Mouse (Mus musculus) heart, embryonic 13.5 days (tissue): Measurements from ENCODE around the gene Snn. TPM values are rescaled to one million over a fixed set of nuclear protein-coding genes. Genes with fewer than 3 reads are reported as not detected.

Experiments
- ATAC-seq: fragments of 200-750 bp; cut with Nextera tagmentation; 2 replicates; pipeline ENCODE4 v1.8.0; 2017; ENCODE audit warnings: moderate TSS enrichment; ENCODE audit not compliant: insufficient number of reproducible peaks, low FRiP score, low TSS enrichment; ENCODE audit errors: extremely low read depth
- H3K27ac ChIP-seq: fragments of 300-500 bp; sonication (generic); replicated peaks from 2 replicates; pipeline ENCODE4 v1.5.1; 2015; ENCODE audit warnings: moderate library complexity, mild to moderate bottlenecking, inconsistent platforms
- H3K27me3 ChIP-seq: fragments of 300-500 bp; sonication (generic); replicated peaks from 2 replicates; pipeline ENCODE4 v1.6.1; 2015; ENCODE audit warnings: mild to moderate bottlenecking, inconsistent platforms
- H3K36me3 ChIP-seq: fragments of 300-500 bp; sonication (generic); 2 replicates; pipeline ENCODE4 v1.6.1; 2015; ENCODE audit warnings: mild to moderate bottlenecking, inconsistent platforms
- H3K4me1 ChIP-seq: fragments of 300-500 bp; sonication (generic); 2 replicates; pipeline ENCODE4 v1.6.1; 2015; ENCODE audit warnings: inconsistent platforms
- H3K4me2 ChIP-seq: fragments of 300-500 bp; sonication (generic); 2 replicates; pipeline ENCODE4 v1.6.1; 2015; ENCODE audit warnings: inconsistent platforms, mild to moderate bottlenecking, moderate library complexity
- H3K4me3 ChIP-seq: fragments of 300-500 bp; sonication (generic); 2 replicates; pipeline ENCODE4 v1.5.1; 2015; ENCODE audit warnings: moderate library complexity, mild to moderate bottlenecking, inconsistent platforms
- H3K9ac ChIP-seq: fragments of 300-500 bp; sonication (generic); 2 replicates; pipeline ENCODE4 v1.6.1; 2015; ENCODE audit warnings: inconsistent platforms, mild to moderate bottlenecking, moderate library complexity
- H3K9me3 ChIP-seq: fragments of 300-500 bp; sonication (generic); 2 replicates; pipeline ENCODE4 v1.6.1; 2016; ENCODE audit warnings: inconsistent platforms
- WGBS: fragments of 180-500 bp; shearing (Covaris S2); methylation state at CpG from one replicate; pipeline ENCODE4 v1.1.7; 2015; ENCODE audit warnings: mixed read lengths; 5-methylcytosine and 5-hydroxymethylcytosine counted together
- polyA plus RNA-seq: library from polyadenylated mRNA; unstranded; fragments of >200 nt; fragmentation: Nextera tagmentation; extraction: Ambion mirVana; gene quantifications from 2 replicates; pipeline ENCODE4 v1.2.1, GENCODE M21; 2015

Snn gene
- polyA plus RNA-seq, 1 experiment from 2014 or later: 40.1 TPM

DNA sequence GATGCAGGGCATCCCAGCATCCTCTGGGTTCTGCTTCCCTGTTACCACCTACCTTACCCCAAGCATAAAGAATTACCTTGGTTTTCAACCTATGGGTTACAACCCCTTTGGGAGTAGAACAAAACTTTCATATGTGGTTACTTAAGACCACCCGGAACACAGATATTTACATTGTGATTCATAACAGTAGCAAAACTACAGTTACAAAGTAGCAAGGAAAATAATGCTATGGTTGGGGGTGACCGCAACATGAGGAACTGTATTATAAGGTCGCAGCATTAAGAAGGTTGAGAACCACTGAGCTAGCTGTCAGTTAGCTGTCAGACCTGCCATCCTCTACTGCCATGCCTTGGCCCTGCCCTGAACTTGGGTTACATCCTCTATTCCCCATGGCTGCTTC, 7.9 kb downstream of the Snn start:
- no peaks in the 10 kb centered on the region for H3K9me3 ChIP-seq
- peak overlapping the region; percentile 89; the same call in 1 of the 2 replicates for H3K4me3 ChIP-seq
- H3K36me3 ChIP-seq: peaks cover 29% of the 10 kb centered on the region
- H3K27me3 ChIP-seq: no peaks in the 10 kb centered on the region
- peaks cover 83% of the 10 kb centered on the region for H3K4me1 ChIP-seq
- WGBS: 84% methylated on average over 3 of the region's 3 CpGs
- peak overlapping the region; percentile 58 for H3K27ac ChIP-seq
- peak overlapping the region; percentile 76 for H3K4me2 ChIP-seq
- no peak for ATAC-seq
- peak overlapping the region; percentile 50; the same call in 1 of the 2 replicates for H3K9ac ChIP-seq

DNA sequence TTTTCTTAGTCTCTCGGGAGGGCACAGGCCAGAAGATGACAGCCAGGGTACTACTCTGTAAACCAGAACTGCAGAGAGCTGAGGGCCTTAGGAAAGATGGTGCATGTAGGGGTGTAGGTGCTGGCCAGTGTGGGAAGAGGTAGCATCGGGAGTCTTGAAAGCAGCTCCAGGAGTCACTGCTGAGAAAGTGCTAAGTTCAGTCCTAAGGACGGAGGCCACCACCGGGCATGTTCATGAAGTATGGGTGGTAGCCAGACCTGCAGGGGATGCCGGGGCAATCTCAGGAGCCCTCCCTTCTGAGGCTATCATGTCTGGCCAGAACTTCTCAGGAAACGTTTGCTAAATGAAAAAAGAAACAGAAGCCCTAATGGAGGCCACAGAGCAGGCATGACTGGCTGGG, 8.5 kb downstream of the Snn start:
- 53% methylated on average over 6 of the region's 6 CpGs for WGBS
- no peaks in the 10 kb centered on the region for H3K27me3 ChIP-seq
- H3K9ac ChIP-seq: peak overlapping the region; percentile 50
- peak overlapping the region; percentile 58 for H3K27ac ChIP-seq
- H3K4me1 ChIP-seq: peaks cover 77% of the 10 kb centered on the region
- peak overlapping the region; percentile 10; the same call in 1 of the 2 replicates for H3K4me3 ChIP-seq
- H3K36me3 ChIP-seq: peaks cover 36% of the 10 kb centered on the region
- H3K9me3 ChIP-seq: no peaks in the 10 kb centered on the region
- H3K4me2 ChIP-seq: peak overlapping the region; percentile 76
- no peak for ATAC-seq

- ATAC-seq: no peak
- Histone ChIP-seq H3K9ac (no peak overlapping the region; the same call in 1 of the 2 replicates), H3K4me3 (no peak overlapping the region), H3K4me2 (peak overlapping the region; percentile 76), H3K4me1 (peaks cover 71% of the 10 kb centered on the region), H3K9me3 (no peaks in the 10 kb centered on the region), H3K27ac (peak overlapping the region; percentile 58), H3K36me3 (peaks cover 41% of the 10 kb centered on the region), H3K27me3 (no peaks in the 10 kb centered on the region)
- WGBS: 63% methylated on average over 7 of the region's 7 CpGs
These were observed 9.1 kb downstream of the Snn start for GRCm38 (mm10) chr16:11069710-11070420.

DNA sequence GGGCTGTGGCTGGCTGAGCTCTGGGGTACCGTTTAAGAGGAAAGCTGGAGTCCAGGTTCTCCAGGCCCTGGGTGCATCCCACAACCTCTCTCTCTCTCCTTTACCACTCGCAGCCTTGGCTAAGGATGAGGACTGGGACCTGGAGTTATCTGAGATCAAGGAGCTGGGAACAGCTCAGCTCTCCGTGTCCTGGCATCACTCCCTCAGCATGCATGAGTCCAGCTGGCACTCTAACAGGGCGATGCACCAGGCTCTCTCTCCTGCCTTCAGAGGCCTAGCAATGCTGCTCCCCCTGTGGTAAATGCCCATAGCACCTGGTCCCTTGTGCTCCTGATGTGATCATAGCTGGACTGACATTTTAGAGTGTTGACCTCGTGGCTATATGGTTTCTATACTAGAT, 10.4 kb downstream of the Snn start:
- Histone ChIP-seq H3K4me3 (no peak overlapping the region), H3K27me3 (no peaks in the 10 kb centered on the region), H3K27ac (no peak overlapping the region), H3K4me1 (peaks cover 61% of the 10 kb centered on the region), H3K4me2 (no peak overlapping the region), H3K9me3 (no peaks in the 10 kb centered on the region), H3K36me3 (peaks cover 55% of the 10 kb centered on the region), H3K9ac (no peak overlapping the region)
- WGBS: 74% methylated on average over 5 of the region's 5 CpGs
- no peak for ATAC-seq

DNA sequence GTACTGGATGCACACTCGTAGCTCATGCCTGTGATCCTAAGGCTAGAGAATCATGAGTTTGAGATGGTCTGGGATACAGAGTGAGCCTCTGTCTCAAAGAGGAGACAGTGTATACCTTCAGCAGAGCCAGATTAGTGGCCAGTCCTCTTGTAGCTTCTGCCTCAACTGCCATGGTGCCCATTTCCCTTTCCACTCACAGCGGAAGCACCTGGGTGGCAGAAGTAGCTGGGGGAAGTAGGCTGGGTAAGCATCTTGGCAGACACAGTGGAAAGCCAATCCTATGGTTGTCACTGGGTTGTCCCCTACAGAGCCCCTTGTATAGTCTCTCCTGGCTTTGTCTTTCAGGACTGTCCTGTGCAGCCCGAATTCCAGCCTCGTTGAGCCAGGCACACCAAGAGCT, 11.1 kb downstream of the Snn start:
- Histone ChIP-seq H3K27ac (no peak overlapping the region), H3K9me3 (no peaks in the 10 kb centered on the region), H3K9ac (no peak overlapping the region), H3K27me3 (no peaks in the 10 kb centered on the region), H3K36me3 (peaks cover 62% of the 10 kb centered on the region), H3K4me1 (peaks cover 61% of the 10 kb centered on the region), H3K4me2 (no peak overlapping the region), H3K4me3 (no peak overlapping the region)
- WGBS: 89% methylated on average over 4 of the region's 4 CpGs
- ATAC-seq: no peak

GRCm38 (mm10) chr16:11072454-11072853, 11.7 kb downstream of the Snn start:
- Histone ChIP-seq H3K27me3 (no peaks in the 10 kb centered on the region), H3K4me2 (no peak overlapping the region), H3K36me3 (peaks cover 66% of the 10 kb centered on the region), H3K4me1 (peaks cover 56% of the 10 kb centered on the region), H3K4me3 (no peak overlapping the region), H3K27ac (no peak overlapping the region), H3K9me3 (no peaks in the 10 kb centered on the region), H3K9ac (no peak overlapping the region)
- 75% methylated on average over 8 of the region's 8 CpGs for WGBS
- ATAC-seq: no peak

DNA sequence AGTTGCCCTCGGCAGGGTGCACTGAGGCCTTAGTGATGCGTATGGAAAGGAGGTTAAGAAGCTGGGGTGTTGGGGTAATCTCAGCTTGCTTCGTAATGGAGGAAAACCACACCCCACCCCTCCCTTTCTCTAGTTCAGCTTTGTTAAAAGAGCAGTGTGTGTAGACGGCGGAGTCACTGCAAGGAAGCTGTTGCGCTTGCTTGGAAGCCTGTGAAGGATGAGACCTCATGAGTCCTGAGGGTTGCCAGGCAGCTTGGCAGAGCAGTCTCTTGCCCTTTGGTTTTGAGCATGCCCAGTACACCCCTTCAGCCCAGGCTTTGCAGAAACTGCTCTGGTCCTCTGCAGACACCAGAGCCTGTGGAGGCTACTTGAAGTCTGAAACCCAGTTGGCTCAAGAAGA, 12.3 kb downstream of the Snn start:
- Histone ChIP-seq H3K4me3 (no peak overlapping the region), H3K27ac (no peak overlapping the region), H3K9me3 (no peaks in the 10 kb centered on the region), H3K4me2 (no peak overlapping the region), H3K27me3 (no peaks in the 10 kb centered on the region), H3K36me3 (peaks cover 72% of the 10 kb centered on the region), H3K9ac (no peak overlapping the region), H3K4me1 (peaks cover 56% of the 10 kb centered on the region)
- no peak for ATAC-seq
- WGBS: 78% methylated on average over 6 of the region's 6 CpGs

DNA sequence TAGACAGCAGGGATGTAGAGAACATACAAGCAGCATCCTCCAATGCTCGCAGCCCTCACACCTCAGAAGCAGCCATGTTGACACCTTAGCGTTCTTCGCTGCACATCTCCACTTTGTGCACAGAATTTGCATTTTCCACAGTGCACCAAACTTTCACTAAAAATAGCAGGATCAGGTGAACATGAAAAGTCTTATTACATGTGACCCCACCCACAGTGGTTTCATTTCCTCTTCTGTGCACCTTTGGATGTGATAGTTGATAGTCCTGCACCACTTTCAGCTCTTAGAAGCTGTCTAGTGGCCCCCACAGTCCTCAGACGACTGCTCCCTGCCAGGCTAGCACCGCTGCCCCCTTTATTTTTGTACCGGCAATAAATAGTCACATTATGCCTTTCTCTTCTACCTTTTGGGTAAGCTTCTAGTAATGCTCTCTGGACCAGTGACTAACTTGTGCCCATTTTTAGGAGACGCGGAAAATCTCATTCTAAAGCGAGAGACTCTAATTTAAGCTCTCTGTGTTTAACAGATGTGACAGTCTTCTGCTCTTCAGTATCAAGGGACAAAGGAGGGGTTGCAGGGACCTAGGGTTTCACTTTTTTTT, 17.0 kb downstream of the Snn start:
- Histone ChIP-seq H3K27ac (peak overlapping the region; percentile 39; the same call in 1 of the 2 replicates), H3K4me3 (no peak overlapping the region), H3K4me2 (no peak overlapping the region), H3K27me3 (no peaks in the 10 kb centered on the region), H3K9ac (no peak overlapping the region), H3K9me3 (no peaks in the 10 kb centered on the region), H3K36me3 (peaks cover 98% of the 10 kb centered on the region), H3K4me1 (peaks cover 21% of the 10 kb centered on the region)
- no peak for ATAC-seq
- 81% methylated on average over 9 of the region's 9 CpGs for WGBS

GRCm38 (mm10) chr16:11078216-11078869, 17.6 kb downstream of the Snn start:
- no peak for ATAC-seq
- peaks cover 15% of the 10 kb centered on the region for H3K4me1 ChIP-seq
- WGBS: 49% methylated on average over 3 of the region's 3 CpGs
- H3K36me3 ChIP-seq: peaks cover 98% of the 10 kb centered on the region
- H3K4me2 ChIP-seq: no peak overlapping the region
- H3K9me3 ChIP-seq: no peaks in the 10 kb centered on the region
- H3K27me3 ChIP-seq: no peaks in the 10 kb centered on the region
- H3K4me3 ChIP-seq: no peak overlapping the region
- no peak overlapping the region for H3K9ac ChIP-seq
- H3K27ac ChIP-seq: peak overlapping the region; percentile 39; the same call in 1 of the 2 replicates

DNA sequence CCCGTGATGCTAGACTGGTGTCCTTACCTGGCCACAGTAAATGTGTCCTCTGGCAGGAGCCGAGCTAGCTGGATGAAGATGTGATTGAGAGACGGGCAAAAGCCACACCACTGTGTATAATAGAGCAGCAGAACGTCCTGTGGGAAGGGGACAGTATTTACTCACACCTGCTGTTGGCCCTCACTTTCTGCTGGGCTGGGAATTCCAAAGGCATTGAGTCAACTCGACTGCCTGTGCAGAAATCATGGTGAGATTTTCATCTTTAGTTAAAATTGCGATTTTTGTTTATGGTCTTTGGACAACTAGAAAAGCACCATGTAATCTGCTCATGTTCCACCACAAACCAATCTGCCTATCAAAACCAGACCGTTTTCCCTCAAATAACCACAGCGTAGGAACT, 23.4 kb downstream of the Snn start:
- H3K4me1 ChIP-seq: no peaks in the 10 kb centered on the region
- H3K9me3 ChIP-seq: no peaks in the 10 kb centered on the region
- no peak overlapping the region for H3K4me3 ChIP-seq
- H3K9ac ChIP-seq: no peak overlapping the region
- peaks cover 98% of the 10 kb centered on the region for H3K36me3 ChIP-seq
- H3K27ac ChIP-seq: no peak overlapping the region
- WGBS: 87% methylated on average over 8 of the region's 8 CpGs
- no peak for ATAC-seq
- H3K4me2 ChIP-seq: no peak overlapping the region
- H3K27me3 ChIP-seq: no peaks in the 10 kb centered on the region

- no peak overlapping the region for H3K27ac ChIP-seq
- H3K9me3 ChIP-seq: no peaks in the 10 kb centered on the region
- no peak overlapping the region for H3K9ac ChIP-seq
- ATAC-seq: no peak
- peaks cover under 1% of the 10 kb centered on the region; the same call in 1 of the 2 replicates for H3K4me1 ChIP-seq
- H3K4me2 ChIP-seq: no peak overlapping the region
- 91% methylated on average over 3 of the region's 3 CpGs for WGBS
- H3K4me3 ChIP-seq: no peak overlapping the region
- H3K36me3 ChIP-seq: peaks cover 96% of the 10 kb centered on the region
- H3K27me3 ChIP-seq: no peaks in the 10 kb centered on the region
These were observed 25.6 kb downstream of the Snn start for GRCm38 (mm10) chr16:11086299-11086698.
